Comparison of ENCODE assay signal across 8 mouse cellular contexts in the genomic region with DNA sequence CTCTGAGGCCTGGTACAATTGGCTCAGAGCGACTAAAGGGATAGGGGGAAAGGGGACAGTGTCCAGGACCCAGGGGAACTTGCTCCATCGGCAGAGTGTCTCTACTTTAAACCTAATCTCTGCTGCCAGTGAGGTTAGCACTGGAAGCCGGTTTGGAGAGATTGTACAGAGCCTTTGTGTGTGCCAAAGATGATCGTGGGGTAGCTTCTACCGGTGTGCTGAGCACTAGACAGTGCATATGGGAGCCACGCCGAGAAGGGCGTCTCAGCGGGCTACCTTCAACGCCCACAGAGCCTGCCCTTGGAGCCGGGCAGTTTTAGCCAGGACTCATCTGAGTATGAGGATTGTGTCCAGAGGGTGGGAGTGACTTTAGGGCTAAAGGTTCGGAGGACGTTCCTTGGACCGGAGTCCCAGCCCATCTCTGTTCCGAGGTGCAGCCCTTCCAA. TPM values are rescaled to one million over a fixed set of nuclear protein-coding genes. Genes with fewer than 3 reads are reported as not detected.
DNase-seq lines count a peak whose midpoint lies in the region; ATAC-seq and TF ChIP-seq lines count a peak whose summit lies in the region.

No protein-coding gene starts in this region.

- H3K9me3 ChIP-seq in ES-E14 (ENCODE audit: control insufficient read depth, insufficient read depth, low read depth, low read length), result no peaks in the 10 kb centered on the region
- H3K9me3 ChIP-seq in hindbrain, embryonic 11.5 days (ENCODE audit: control insufficient read depth, low read length), result no peaks in the 10 kb centered on the region

- peak; percentile 41; the same call in 1 of the 2 replicates for ATAC-seq in hindbrain, embryonic 11.5 days (ENCODE audit: low FRiP score)
- 0 out of 2 replicates have a peak, but pooled peaks have one; percentile 18 for ATAC-seq in megakaryocyte progenitor cell, adult 5-6 weeks (replicated peaks; ENCODE audit: poor library complexity)

- no peaks in the 10 kb centered on the region for H3K27me3 ChIP-seq in hindbrain, embryonic 11.5 days (ENCODE audit: control insufficient read depth, insufficient read depth, low read length)

- no peak for DNase-seq in gastrocnemius, adult 2 months
- DNase-seq in gastrocnemius, postnatal 25 days, result no peak
- no peak for DNase-seq in ES-E14 (ENCODE audit: low read depth, low spot score)
- DNase-seq in hindbrain, embryonic 11.5 days (ENCODE audit: low spot score), result peak; percentile 70
- DNase-seq in left cerebral cortex, adult 9 months (ENCODE audit: low spot score in 2 of 2), result no peak
- DNase-seq in kidney, postnatal 14 days, result no peak
- DNase-seq in cerebellum, postnatal 36 days, result no peak

- in situ Hi-C loops in ES-E14 (cut with MboI; ENCODE audit: low sequenced_read_pairs in 2 of 2, unreplicated experiment in 2 of 2), result no loop called here

- H3K27ac ChIP-seq in gastrocnemius, adult 2 months, result no peak overlapping the region
- no peak overlapping the region for H3K27ac ChIP-seq in ES-E14 (ENCODE audit: insufficient read depth, low read depth, low read length, poor library complexity, severe bottlenecking)
- peak overlapping the region; percentile 97 for H3K27ac ChIP-seq in hindbrain, embryonic 11.5 days (ENCODE audit: low read depth, low read length)

- peak overlapping the region; percentile 42; the same call in 1 of the 2 replicates for H3K9ac ChIP-seq in ES-E14 (ENCODE audit: insufficient read depth, low read depth, low read length, poor library complexity, severe bottlenecking)
- H3K9ac ChIP-seq in hindbrain, embryonic 11.5 days (ENCODE audit: low read depth, low read length), result peak overlapping the region; percentile 81

- no peak for TF ChIP-seq CTCF in gastrocnemius, adult 2 months (IDR thresholded peaks at IDR 0.05)

- intact Hi-C loops in gastrocnemius, adult 2 months (cut with DNase I), result no loop called here

- peaks cover 8 to 45% of the 10 kb centered on the region in 2 experiments; a peak in 3 of 4 replicates for H3K4me1 ChIP-seq in ES-E14 (ENCODE audit: control insufficient read depth in 2 of 2, insufficient read depth in 2 of 2, low read length in 2 of 2, poor library complexity in 1 of 2)
- peaks cover 20% of the 10 kb centered on the region for H3K4me1 ChIP-seq in hindbrain, embryonic 11.5 days (replicated peaks; ENCODE audit: control insufficient read depth, insufficient read depth, low read length)

- WGBS in hindbrain, embryonic 11.5 days, result 2% methylated on average over 15 of the region's 15 CpGs

- H3K4me3 ChIP-seq in gastrocnemius, adult 2 months, result peak overlapping the region; percentile 73
- peak overlapping the region; percentile 84 to 87 for H3K4me3 ChIP-seq in ES-E14 (ENCODE audit: insufficient read depth in 1 of 2, low read depth in 1 of 2, low read length in 2 of 2, poor library complexity in 1 of 2, severe bottlenecking in 1 of 2)
- H3K4me3 ChIP-seq in hindbrain, embryonic 11.5 days (ENCODE audit: low read depth, low read length), result peak overlapping the region; percentile 82

- H3K36me3 ChIP-seq in ES-E14 (ENCODE audit: control insufficient read depth, insufficient read depth, low read length, poor library complexity, severe bottlenecking), result no peaks in the 10 kb centered on the region
- no peaks in the 10 kb centered on the region for H3K36me3 ChIP-seq in hindbrain, embryonic 11.5 days (ENCODE audit: control insufficient read depth, insufficient read depth, low read length)

- peak overlapping the region; percentile 96 for H3K4me2 ChIP-seq in hindbrain, embryonic 11.5 days (replicated peaks; ENCODE audit: low read depth, low read length)

TF ChIP-seq in ES-E14, 5 proteins besides CTCF, POLR2A, EP300 and RAD21:
- TF ChIP-seq HCFC1 (IDR thresholded peaks at IDR 0.05; ENCODE audit: borderline replicate concordance, insufficient read depth, low read length), result no peak
- no peak for TF ChIP-seq ZC3H11A (IDR thresholded peaks at IDR 0.05; ENCODE audit: borderline replicate concordance, low read depth, low read length)
- no peak for TF ChIP-seq MAFK (IDR thresholded peaks at IDR 0.05; ENCODE audit: insufficient read depth, low read depth, low read length)
- TF ChIP-seq ZNF384 (IDR thresholded peaks at IDR 0.05; ENCODE audit: low read depth, low read length), result no peak
- no peak for TF ChIP-seq CHD2 (IDR thresholded peaks at IDR 0.05; ENCODE audit: low read depth, low read length)

RNA-seq across cellular contexts. Expression of gene Scube3, which starts 0.7 kb away (rescaled TPM):
- total RNA-seq in gastrocnemius, adult 2 months (2021), result under 1 TPM; 0.17 to 0.20 TPM
- under 1 TPM; 0.18 to 0.32 TPM for total RNA-seq in gastrocnemius, postnatal 25 days (2021)
- 24.0 and 25.7 TPM in 2 replicates for total RNA-seq in ES-E14 (2012; rRNA removed)
- polyA plus RNA-seq in hindbrain, embryonic 11.5 days (2014; fragmentation: Nextera tagmentation; extraction: Ambion mirVana), result 8.0 and 8.6 TPM in 2 replicates
- total RNA-seq in megakaryocyte progenitor cell, adult 5-6 weeks (2015), result 0.02 and 0.07 TPM in 2 replicates
- total RNA-seq in megakaryocyte progenitor cell, adult 5-6 weeks (2017), result 0.08 and 0.14 TPM in 2 replicates

RNA-seq across cellular contexts. Expression of gene Zfp523, which starts 35.7 kb away (rescaled TPM):
- total RNA-seq in gastrocnemius, adult 2 months (2021), result 10 to 100 TPM; 12.9 to 13.9 TPM
- total RNA-seq in gastrocnemius, postnatal 25 days (2021), result 10 to 100 TPM; 11.4 to 11.6 TPM
- total RNA-seq in ES-E14 (2012; rRNA removed), result 11.4 and 16.8 TPM in 2 replicates
- polyA plus RNA-seq in hindbrain, embryonic 11.5 days (2014; fragmentation: Nextera tagmentation; extraction: Ambion mirVana), result 27.6 and 29.5 TPM in 2 replicates
- total RNA-seq in megakaryocyte progenitor cell, adult 5-6 weeks (2015), result 11.8 and 13.1 TPM in 2 replicates
- total RNA-seq in megakaryocyte progenitor cell, adult 5-6 weeks (2017), result 13.5 and 18.5 TPM in 2 replicates

Comparison
In these comparisons a context has a peak if more than half of its experiments do, and no peak if none do; other contexts are left out.
1. RNA of gene Scube3, which starts 0.7 kb away (total RNA-seq): 24.0 to 25.7 TPM in ES-E14; 0.18 to 0.32 TPM in gastrocnemius, postnatal 25 days, 0.17 to 0.20 TPM in gastrocnemius, adult 2 months and 0.02 to 0.14 TPM in megakaryocyte progenitor cell, adult 5-6 weeks; every median in the first group is over 10 times any median in the second.
2. Peak in every context shown above with its lines, with median percentiles within 50 percentile points of each other: H3K4me3 ChIP-seq.